Mouse (Mus musculus) forebrain, embryonic 14.5 days (tissue): ENCODE data around the gene Gm7945. TPM values are rescaled to one million over a fixed set of nuclear protein-coding genes. Genes with fewer than 3 reads are reported as not detected.
"Not testable (repeated sequence)": the region's sequence is repeated elsewhere in the genome, so short reads cannot be mapped to it uniquely, and the experiment has no call there.

Source experiments
- ATAC-seq: fragments of 200-750 bp; cut with Nextera tagmentation; 2 replicates; pipeline ENCODE4 v1.8.0; 2017; ENCODE audit warnings: mild to moderate bottlenecking, moderate library complexity
- DNase-seq: peaks from one replicate; pipeline ENCODE4 v3.0.0-alpha.2; 2015; ENCODE audit warnings: low spot score
- H3K27ac ChIP-seq: fragments of 300-500 bp; sonication (generic); 2 replicates; pipeline ENCODE4 v1.5.1; 2014; ENCODE audit warnings: low read depth, mild to moderate bottlenecking, control low read depth, low read length, moderate library complexity
- H3K27me3 ChIP-seq: fragments of 300-500 bp; sonication (generic); replicated peaks from 2 replicates; pipeline ENCODE4 v1.6.1; 2014; ENCODE audit warnings: low read length, control low read depth, mixed read lengths; ENCODE audit not compliant: control insufficient read depth, insufficient read depth
- H3K36me3 ChIP-seq: fragments of 300-500 bp; sonication (generic); 2 replicates; pipeline ENCODE4 v1.6.1; 2014; ENCODE audit warnings: low read length, control low read depth; ENCODE audit not compliant: control insufficient read depth, insufficient read depth
- H3K4me1 ChIP-seq: fragments of 300-500 bp; sonication (generic); 2 replicates; pipeline ENCODE4 v1.6.1; 2014; ENCODE audit warnings: antibody characterized with exemption, low read length, control low read depth; ENCODE audit not compliant: control insufficient read depth, insufficient read depth
- H3K4me2 ChIP-seq: fragments of 300-500 bp; sonication (generic); 2 replicates; pipeline ENCODE4 v1.6.1; 2014; ENCODE audit warnings: mild to moderate bottlenecking, control low read depth, low read length
- H3K4me3 ChIP-seq: fragments of 300-500 bp; sonication (generic); 2 replicates; pipeline ENCODE4 v1.5.1; 2014; ENCODE audit warnings: low read depth, low read length, control low read depth
- H3K9ac ChIP-seq: fragments of 300-500 bp; sonication (generic); 2 replicates; pipeline ENCODE4 v1.6.1; 2014; ENCODE audit warnings: mild to moderate bottlenecking, low read length, control low read depth, moderate library complexity
- H3K9me3 ChIP-seq: fragments of 300-500 bp; sonication (generic); replicated peaks from 2 replicates; pipeline ENCODE4 v1.6.1; 2016; ENCODE audit warnings: low read length, control low read depth, mixed read lengths; ENCODE audit not compliant: control insufficient read depth
- WGBS: fragments of 180-500 bp; shearing (Covaris S2); extraction: QIAGEN DNeasy Blood & Tissue Kit; methylation state at CpG from one replicate; pipeline ENCODE4 v1.1.7; 2014; 5-methylcytosine and 5-hydroxymethylcytosine counted together
- polyA plus RNA-seq: library from polyadenylated mRNA; unstranded; fragments of >200 nt; fragmentation: Nextera tagmentation; extraction: Ambion mirVana; gene quantifications from 2 replicates; pipeline ENCODE4 v1.2.1, GENCODE M21; 2014

Gene Gm7945
- not detected in 2 replicates for polyA plus RNA-seq

- not testable (repeated sequence) for H3K36me3 ChIP-seq, H3K9ac ChIP-seq, H3K4me2 ChIP-seq, H3K4me1 ChIP-seq, H3K9me3 ChIP-seq, DNase-seq, H3K27ac ChIP-seq, H3K4me3 ChIP-seq, H3K27me3 ChIP-seq, ATAC-seq
- no CpG with 5 or more reads among the region's 3 CpGs for WGBS
These were observed at the start of gene Gm7945 for GRCm38 (mm10) chr14:41386279-41386678. Gm7945 (minus strand) TSS chr14:41386379.

GRCm38 (mm10) chr14:41425393-41426075 lies 39.4 kb upstream of the Gm7945 start:
- ATAC-seq, H3K4me3 ChIP-seq, H3K27ac ChIP-seq, H3K27me3 ChIP-seq, H3K9me3 ChIP-seq, H3K4me1 ChIP-seq, DNase-seq, H3K9ac ChIP-seq, H3K36me3 ChIP-seq: not testable (repeated sequence)
- 17% methylated on average over 10 of the region's 16 CpGs for WGBS
- H3K4me2 ChIP-seq: peak overlapping the region; percentile 16; the same call in 1 of the 2 replicates

- 9% methylated on average over 13 of the region's 14 CpGs for WGBS
- H3K36me3 ChIP-seq, H3K27ac ChIP-seq, H3K4me1 ChIP-seq, H3K4me3 ChIP-seq, H3K27me3 ChIP-seq, H3K9ac ChIP-seq, H3K9me3 ChIP-seq, H3K4me2 ChIP-seq, ATAC-seq, DNase-seq: not testable (repeated sequence)
These were observed 38.5 kb upstream of the Gm7945 start for GRCm38 (mm10) chr14:41424694-41425093.

GRCm38 (mm10) chr14:41408181-41408580 lies 22.0 kb upstream of the Gm7945 start, which contains the start of gene Gm6482:
Gm6482 (minus strand) TSS chr14:41408281.
- WGBS: no CpG with 5 or more reads among the region's 2 CpGs
- not testable (repeated sequence) for H3K4me3 ChIP-seq, ATAC-seq, H3K27me3 ChIP-seq, H3K4me2 ChIP-seq, H3K36me3 ChIP-seq, DNase-seq, H3K9ac ChIP-seq, H3K4me1 ChIP-seq, H3K9me3 ChIP-seq, H3K27ac ChIP-seq

GRCm38 (mm10) chr14:41348309-41348708 lies 37.9 kb downstream of the Gm7945 start, which contains the start of gene Gm5798:
Gm5798 (plus strand) TSS chr14:41348609.
- not testable (repeated sequence) for H3K4me3 ChIP-seq, H3K4me1 ChIP-seq, H3K9me3 ChIP-seq, H3K27me3 ChIP-seq, H3K4me2 ChIP-seq, ATAC-seq, DNase-seq, H3K27ac ChIP-seq, H3K36me3 ChIP-seq, H3K9ac ChIP-seq
- 71% methylated on average over 2 of the region's 2 CpGs for WGBS

Other genes with a start within 250 kb of the Gm7945 start
- not detected in 2 replicates for gene Mbl1, start 234.9 kb downstream of the Gm7945 start, polyA plus RNA-seq
- gene Sftpd, start 201.2 kb downstream of the Gm7945 start, polyA plus RNA-seq: not detected in 2 replicates
- gene Gm2832, start 107.6 kb downstream of the Gm7945 start, polyA plus RNA-seq: 0.19 TPM in 1 of 2 replicates, not detected in the other
- gene Gm5798, start 37.8 kb downstream of the Gm7945 start, polyA plus RNA-seq: not detected in 2 replicates
- not detected in 2 replicates for gene Gm6482, start 21.9 kb upstream of the Gm7945 start, polyA plus RNA-seq
- not detected in 2 replicates for gene Gm7954, start 67.1 kb upstream of the Gm7945 start, polyA plus RNA-seq
- not detected in 2 replicates for gene Gm3486, start 103.1 kb upstream of the Gm7945 start, polyA plus RNA-seq
- gene Gm7970, start 169.2 kb upstream of the Gm7945 start, polyA plus RNA-seq: not detected in 2 replicates
- gene 1700049E17Rik2, start 186.8 kb upstream of the Gm7945 start, polyA plus RNA-seq: not detected in 2 replicates
- not detected in 2 replicates for gene Gm3072, start 238.2 kb upstream of the Gm7945 start, polyA plus RNA-seq